Mouse (Mus musculus): ENCODE data around the gene Kcnj15.

DNA sequence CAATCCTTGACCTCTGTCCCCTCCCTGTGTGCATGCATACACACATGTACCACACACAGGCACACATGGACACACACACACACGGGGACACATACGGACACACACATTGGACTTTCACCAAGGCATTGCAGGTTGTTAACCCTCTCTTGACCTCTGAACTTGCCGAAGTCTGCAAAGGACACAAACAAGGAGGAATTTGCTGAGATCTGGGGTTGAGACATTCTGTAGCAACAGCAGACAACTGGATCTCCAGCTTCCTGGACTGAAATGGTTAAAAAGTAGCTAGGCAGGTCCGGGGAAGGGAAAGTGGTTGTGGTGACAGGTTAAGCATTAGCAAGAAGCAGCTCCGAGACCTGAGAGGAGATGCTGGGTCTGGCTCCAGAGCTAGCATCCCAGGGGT, 16.7 kb upstream of the Kcnj15 start:
- TF ChIP-seq CTCF (IDR thresholded peaks at IDR 0.05; ENCODE audit: extremely low read depth, insufficient read depth, low read length) (no peak), POLR2A (IDR thresholded peaks at IDR 0.05; ENCODE audit: extremely low read depth, insufficient read depth, low read length) (no peak)
